Mouse (Mus musculus) kidney, postnatal 14 days (tissue): Measurements from ENCODE around the gene Mtcl1.

Experiments used
- DNase-seq: peaks from one replicate; pipeline ENCODE4 v3.0.0; 2022; ENCODE audit warnings: mixed read lengths

Gene Mtcl1

DNA sequence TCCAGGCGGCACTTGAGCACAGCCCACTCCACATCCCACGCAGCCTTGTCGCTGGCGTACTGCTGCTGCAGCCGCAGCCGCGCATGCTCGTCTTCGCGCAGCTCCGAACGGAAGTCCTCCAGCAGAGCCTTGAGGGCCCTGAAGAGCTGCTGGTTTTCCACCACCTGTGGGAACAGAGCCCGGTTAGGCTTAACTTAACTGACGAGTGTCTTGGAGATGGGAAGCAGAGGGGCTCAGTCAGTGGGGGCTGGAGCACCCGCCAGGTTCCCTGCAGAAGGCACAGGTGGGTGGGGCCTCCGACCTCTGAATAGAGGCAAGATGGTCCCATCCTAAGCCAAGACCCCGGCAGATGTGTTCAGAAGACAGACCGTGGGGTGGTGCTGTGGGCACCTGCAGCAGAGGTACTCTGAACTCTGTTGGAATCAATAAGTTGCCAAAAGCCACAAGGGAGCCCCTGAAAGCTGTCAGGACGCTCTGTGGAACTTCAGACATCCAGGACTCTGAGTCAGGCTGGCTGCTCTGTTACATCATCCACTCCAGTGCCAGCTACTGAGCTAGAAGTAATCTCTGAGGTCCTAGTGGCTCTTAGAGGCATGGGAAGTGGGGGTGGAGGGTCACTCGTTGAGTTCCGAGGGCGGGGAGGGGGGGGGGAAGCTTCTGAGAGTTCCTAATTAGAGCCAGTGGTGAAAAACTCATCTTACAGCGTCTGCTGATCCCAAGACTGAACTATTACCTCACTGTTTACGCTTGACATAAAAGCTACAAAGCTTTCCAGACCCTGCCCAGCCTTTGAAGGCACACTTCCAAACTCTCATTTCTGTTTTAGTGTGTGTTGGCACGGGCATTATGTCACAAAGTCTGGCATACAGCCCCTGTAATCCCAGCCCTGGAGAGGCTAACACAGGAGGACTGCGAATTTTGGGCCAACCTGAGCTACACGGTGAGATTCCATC, 91.2 kb downstream of the Mtcl1 start:
- no peak for DNase-seq

DNA sequence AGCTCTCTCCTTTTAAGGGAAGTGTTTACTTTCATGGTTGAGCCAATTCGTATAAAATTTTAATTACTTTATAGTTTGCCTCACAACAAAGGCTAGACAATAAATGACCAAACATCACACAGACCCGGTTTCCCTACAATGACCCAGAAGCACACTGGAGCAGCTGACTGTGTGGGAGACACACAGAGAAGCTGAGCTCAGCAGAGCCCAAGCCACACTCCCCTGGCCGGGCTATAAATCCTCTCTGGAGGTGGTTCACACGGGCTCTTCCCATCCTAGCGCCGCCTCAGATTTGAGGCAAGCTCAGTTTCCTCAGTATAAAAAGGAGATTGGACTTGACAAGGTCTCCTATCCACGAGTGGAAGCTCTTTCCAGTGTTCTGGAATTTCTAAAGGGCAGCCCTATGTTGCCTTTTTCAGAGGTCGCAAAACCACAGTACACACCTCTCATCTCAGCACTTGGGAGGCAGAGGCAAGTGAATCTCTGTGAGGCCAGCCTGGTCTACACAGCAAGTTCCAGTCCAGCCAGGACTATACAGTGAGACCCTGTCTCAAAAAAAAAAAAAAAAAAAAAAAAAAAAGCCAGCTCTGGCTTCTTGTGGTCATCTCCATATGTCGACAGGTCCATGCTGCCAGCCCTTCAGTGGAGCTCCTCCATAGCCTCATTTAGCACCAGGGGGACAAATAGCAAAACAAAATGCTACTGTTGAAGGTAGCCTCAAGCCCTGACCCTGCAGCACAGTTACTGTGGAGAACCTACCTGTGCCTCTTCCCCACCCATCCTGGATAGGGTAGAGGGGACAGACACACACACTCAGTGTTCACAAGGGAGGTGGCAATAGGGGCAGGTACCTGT, 92.2 kb downstream of the Mtcl1 start:
- DNase-seq: peak; percentile 28

DNA sequence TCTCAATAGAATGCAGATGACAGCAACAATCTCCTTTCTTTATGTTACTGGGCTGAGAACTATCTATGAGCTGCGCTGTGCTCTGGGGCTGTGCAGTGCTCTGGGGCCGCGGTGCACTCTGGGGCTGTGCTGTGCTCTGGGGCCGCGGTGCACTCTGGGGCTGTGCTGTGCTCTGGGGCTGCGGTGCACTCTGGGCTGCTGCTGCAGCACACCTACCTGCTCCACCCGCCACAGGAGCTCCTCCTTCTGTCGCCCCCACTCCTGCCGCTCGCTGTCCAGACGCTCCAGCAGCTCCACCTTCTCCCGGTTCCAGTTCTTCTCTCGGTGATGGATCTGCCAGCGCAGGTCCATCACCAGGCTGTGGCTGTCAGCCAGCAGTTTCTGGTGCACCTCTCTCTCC, 95.6 kb downstream of the Mtcl1 start:
- no peak for DNase-seq

DNA sequence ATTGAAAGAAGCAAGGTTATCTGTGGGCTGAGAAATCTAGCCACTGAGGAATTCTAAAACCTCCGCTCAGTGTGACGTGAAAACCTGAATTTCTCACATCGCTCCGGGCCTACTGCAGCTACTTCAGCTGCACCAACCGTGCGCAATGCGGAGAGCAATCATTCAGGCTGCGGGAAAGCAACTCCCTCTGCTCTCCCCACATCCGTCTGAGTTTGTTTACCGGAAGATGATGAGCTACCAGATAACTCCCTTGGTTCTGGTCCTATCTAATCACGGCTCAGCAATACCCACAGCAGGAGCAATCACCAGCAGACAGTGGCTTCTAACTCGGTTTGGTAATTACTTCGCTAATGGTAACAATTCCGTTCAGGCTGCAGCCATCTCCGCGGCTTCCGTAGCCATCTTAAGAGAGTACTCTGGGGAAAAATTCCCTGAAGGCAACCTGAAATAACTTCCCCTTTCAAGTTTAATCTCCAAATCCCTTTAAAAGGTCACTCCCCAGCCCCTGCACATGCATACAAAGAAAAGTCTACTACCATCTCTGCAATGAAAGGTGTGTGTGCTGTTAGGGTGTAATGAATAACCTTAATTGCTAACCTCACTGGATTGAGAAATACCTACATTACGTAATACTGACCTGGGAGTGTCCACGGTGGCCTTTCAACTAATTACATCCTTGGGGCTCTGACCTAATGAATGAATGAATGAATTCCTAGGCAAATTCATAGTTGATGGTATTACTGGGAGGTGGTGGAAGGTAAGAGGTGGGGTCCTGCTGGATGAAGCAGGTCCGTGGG, 96.5 kb downstream of the Mtcl1 start:
- DNase-seq: no peak

DNA sequence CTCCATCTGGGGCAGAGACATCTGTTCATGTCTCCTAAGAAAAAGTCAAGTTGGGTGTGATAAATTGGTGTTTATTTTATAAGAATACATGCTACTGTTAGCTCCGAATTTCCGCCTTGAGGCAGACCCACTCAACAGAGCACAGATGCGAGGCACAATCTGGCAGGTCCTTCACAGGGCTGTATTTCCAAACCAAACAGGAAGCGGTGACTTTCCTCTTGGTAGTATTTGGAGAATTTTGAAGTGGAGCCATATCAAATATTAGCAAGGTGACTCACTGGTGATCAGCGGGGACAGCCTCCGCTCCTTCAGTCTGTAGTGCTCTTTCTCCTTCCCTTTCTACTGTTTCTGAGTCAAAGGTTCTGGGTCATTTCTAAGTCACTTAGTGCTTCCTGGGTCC, 97.3 kb downstream of the Mtcl1 start:
- peak; percentile 25 for DNase-seq

DNA sequence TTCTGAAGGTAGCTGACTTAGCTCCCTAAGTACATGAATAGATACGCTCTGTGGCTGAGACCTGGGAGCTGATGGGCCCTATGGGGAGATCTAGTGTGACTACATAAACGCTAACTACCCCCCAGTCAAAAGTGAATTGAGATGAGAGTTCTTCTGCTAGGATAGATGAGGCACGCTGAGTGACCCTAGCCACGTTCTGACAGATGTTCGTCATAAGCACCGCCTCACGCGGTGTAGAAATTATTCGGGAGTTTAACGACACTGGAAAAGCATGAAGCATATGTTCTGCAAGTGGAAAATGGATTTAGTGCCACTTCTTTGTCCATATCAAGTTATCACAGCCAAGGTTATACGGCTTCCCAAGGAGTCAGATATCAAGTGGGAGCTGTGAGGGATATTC, 98.9 kb downstream of the Mtcl1 start:
- no peak for DNase-seq

DNA sequence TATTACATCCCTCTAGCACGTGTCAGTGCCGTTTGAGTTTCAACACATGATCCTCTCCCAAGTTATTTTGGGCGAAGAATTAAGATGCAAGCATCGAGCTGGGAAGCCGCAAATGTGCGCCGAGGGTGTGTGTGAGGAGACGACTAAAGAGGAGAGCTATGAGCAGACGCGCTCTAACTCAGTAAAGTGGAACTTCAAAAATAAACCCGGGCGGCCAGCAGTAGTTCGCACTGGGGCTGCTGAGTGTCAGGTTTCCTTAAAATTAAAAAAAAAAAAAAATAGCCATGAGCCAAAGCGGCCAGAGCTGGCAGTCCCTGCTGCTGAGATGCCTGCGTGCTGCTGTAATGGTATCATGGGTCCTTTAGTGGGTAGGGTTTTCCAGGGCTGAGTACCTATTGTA, 99.4 kb downstream of the Mtcl1 start:
- no peak for DNase-seq

DNA sequence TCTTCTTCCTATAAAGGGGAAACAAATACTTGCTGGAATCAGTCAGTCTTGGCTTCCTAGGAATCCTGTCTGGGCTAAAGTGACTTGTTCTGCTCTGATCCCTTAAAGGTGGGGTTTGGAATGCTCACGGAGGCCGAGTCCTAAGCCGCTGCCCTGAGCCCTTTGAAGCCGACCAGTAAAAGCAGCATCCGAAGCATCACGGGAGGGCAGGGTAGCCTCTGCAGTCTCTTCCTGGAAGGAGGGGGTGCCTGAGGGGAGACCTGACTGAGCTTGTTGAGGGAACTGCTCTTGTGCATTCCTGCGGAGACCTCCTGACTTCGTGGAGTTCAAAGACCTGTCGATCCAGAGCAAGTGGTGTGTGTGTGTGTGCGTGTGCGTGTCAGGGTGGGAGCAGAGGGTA, 103.2 kb downstream of the Mtcl1 start:
- DNase-seq: no peak

DNA sequence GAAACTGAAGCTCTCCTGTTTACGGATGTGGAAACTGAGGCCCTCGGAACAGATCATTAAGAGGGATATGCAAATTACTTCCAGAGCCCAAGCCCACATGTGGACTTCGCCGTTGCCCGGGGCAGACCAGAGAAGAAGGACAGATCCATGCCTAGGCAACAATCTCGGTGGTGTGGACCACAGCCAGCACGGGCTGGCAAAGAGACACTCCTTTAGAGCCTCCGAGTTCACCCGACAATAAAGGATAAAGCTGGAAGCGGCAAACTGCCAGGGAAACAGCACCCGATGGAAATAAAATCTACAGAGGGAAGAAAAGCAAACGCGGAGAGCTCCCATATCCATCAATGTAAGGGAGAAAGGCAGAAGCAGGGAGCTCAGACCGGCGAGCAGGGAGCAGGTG, 103.9 kb downstream of the Mtcl1 start:
- no peak for DNase-seq

DNA sequence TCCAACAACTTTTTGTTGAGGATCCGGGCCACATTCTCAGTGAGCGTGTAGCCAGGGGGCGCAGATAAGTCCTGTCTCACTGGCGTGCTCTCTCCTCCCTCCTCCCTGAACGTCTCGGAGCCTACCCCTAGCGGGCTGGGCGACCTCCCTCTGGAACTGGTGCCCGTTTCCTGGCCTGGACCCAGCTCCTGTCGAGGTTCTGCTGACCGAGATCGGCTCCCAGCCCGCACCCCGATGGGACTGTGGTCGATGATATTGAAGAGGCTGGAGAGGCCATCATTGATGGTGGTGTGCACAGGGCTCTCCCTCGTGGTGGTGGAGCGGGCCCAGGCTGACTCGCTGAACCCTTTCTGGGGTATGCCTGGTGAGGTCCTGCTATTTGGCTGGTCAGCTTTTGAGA, 106.6 kb downstream of the Mtcl1 start:
- DNase-seq: no peak

DNA sequence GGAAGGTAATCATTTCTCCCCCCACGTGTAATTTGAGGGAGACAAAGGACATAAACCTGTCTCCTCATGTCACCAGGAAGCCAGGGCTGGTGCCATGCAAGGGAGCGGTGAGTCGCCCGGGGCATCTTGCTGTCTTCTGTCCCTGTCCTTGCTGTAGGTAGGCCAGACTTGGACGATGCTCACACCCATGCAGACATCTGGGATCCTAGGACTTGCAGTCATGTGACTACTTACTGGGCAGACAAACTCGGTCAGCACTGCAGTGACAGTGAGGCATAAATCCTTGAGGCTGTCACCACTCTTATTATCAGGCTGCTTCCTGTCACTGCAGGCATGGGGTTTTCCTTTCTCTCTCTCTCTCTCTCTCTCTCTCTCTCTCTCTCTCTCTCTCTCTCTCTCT, 107.9 kb downstream of the Mtcl1 start:
- DNase-seq: no peak

DNA sequence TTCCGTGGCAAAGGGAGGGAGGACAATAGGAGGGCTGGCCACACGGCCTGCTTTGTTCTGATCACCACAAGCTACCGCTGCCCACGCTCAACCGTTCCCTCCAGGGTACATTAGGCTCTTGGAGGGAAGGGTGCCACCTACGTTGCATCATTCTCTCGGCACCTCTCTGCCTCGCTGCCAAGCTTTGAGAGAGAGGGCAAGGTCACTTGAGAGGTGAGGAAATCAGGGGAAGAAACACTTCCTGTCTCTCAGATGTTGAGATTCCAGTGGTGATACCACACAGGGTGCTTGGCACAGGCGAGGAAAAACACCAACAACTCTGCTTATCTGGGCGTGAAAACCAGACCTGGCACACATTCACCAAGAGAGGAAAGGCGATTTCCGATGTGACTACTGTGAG, 108.8 kb downstream of the Mtcl1 start:
- DNase-seq: no peak

DNA sequence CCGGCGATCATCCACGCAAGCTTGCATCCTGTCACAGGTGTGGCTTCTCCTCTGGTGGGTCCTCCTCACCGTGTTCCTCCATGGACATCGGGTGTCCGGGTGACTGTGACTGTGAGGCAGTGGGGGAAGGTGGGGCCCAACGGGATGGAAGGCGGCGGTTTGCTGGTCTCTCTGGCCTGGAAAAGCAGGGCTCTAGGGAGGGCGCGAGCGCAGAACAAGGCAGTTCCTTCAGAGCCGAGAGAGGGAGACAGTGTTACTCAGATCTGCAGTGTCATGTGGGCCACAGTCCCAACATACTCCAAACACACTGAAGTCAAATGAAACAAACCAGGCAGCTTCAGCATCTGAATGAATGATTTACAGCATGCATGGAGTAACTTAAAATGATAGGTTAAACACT, 111.6 kb downstream of the Mtcl1 start:
- no peak for DNase-seq

DNA sequence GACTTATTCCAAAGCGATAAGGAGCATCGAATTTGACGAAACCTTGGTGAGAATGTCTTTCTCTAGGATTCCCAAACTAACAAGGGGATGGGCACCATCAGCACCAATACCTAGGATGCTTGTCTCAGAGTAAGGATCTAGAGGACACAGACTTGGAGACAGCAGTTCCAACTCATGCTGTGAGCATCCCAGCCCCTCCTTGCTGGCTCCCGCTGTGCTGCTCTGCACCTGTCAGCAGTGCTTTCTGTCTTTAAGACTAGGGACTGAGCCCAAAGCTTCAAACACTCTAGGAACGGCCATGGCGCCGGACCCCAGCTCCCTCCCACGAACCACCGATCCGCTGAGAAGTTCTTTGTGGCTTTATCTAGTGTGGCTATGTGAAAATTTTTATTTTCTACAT, 114.0 kb downstream of the Mtcl1 start:
- no peak for DNase-seq

DNA sequence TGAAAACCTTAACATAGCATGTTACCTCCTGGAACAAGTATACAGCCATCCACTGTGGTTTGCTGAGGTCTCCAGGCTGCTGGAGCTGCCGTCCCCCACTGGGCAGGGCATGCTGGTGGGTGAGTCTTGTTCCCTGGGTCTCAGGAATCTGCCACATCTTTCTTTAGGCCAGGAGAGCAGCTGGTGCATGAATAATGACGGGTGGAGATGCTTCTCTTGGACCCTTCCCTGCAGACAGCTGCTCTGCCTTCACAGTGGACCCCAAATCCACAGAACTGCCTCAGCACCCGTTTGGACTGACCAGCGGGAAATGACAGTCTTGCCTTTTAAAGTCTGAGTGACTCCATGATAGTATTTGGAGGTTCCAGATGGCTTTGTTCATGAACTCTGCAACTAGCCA, 114.7 kb downstream of the Mtcl1 start:
- DNase-seq: no peak

DNA sequence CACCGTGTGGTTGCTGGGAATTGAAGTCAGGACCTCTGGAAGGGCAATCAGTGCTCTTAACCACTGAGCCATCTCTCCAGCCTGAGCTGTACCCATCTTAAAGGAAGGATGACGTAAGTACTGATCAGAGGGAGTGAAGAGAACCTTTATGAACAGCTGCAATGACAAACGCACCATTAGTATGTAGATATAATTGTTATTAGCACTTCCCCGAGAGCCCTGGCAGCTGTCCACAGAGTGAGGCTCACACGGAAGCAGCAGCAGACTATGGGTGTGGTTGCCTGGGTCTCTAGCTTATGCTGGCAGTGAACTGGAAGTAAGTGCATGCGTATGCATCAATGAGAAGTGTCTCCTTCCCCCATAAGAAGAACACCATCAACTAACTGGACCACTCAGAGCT, 118.3 kb downstream of the Mtcl1 start:
- no peak for DNase-seq

DNA sequence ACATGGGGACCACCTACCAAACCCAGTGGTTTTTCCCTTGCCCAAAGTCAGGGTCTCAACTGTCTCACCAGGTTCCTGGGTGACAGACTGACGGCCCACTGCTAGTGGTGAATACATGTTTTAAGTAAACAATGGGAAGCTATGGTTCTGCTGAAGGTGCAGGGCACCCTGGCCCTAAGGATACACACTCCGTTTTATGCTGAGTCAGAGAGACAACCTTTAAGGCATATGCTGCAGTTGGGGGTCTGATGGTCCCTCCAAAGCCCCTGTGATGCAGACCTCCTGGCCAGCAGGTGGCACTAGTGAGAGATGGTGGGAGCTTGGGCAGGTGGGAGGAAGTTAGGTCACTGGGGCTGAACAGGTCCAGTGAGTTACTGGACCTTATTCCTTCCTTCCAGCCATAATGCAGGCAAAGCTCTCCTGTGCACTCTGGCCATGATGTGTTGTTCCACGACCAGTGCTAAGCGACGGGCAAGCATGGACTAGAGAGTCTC, 123.0 kb downstream of the Mtcl1 start:
- no peak for DNase-seq

DNA sequence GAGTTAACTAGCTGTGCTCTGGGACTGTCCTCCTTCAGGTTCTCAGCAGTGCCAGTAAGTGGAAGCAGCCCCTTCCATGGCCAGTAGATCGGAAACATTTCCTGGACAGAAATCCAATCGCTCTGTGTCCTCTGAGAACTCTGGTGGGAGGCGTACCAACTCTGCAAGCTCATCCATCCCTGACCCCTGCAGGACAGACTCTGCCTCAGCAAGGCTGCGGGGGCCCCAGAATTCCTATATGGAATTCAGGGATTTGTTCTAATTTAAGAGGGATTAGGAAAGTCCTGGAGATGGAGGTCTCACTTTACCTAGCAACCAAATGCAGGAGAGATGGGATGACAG, 123.4 kb downstream of the Mtcl1 start:
- DNase-seq: no peak

DNA sequence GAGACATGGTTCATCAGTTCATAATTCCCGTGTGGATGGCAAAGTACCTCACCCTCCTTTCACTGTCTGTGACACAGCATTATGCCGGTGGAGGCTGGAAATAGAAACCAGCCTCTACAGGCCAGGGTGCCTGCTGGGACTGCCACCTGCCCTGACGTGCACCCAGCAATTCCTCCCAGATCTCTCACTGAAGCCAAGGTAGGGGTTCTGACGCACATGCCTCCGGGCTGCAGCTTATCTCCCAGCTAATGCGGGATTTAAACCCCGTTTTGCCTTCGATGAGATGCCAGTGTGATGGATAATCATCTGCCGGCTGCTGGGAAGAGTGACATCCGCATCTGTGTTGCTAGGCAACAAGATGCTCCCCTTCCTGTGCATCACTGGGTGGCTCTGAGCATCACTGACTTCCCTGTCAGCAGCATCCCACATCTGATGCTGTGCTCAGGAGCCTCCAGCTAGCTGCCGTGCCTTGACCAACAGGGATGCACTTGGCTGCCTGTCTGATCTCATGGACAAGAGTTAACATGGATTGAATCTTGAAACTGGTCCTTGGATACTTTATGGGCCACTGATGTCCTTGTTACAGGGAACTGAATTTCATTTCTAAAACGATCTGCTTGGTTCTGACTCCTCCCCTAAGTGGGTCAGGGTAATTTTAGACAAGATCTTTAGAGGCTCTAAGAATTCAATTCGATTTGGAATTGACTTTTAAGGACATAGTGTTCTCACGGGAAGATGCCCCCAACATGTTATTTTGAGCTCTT, 123.9 kb downstream of the Mtcl1 start:
- DNase-seq: no peak

DNA sequence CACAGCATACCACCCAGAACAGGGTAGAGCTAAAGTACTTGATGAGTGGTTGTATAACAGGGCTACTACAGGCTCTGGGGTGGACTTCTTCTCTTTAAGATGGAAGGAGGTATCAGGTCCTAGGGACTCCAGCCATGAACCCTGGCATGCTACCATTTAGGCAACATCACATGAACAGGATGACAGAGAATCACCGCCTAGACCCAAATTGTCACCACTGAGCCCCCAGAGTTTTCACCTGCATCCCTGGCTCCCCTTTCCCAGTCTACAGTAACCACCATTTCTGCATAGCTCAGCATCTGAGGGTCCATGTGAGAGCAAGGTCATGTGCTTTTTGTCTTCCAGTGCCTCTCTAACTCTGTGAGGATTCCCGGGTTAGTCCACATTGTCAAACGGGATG, 124.7 kb downstream of the Mtcl1 start:
- DNase-seq: no peak

DNA sequence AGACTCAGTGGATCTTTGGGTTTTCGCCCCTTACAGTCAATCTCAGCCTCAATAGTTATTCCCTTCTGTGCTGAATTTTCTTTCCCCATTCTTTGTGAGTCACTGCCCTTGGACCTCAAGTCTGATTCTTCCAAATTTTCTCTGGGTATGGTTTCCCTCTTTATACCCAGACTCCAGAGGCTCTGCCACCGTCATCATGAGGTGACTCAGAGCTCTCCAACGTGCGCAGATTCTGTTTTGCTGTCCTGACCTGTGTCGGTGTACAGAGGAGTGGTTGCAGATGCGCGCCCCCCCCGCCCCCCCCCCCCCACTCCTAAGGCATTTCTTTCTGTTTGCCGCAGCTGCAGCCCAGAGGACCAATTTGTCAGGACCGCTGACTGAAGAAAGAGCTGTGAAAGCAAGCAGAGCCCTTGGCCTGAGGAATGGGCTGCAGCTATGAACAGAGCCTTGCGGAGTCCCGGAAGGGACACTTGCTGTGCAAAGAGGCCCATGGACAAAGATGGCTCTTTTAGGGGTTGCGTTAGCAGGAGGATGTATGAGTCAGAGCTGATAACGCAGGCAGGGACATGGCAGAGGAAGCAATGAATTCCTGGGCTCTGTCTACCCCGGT, 126.8 kb downstream of the Mtcl1 start:
- DNase-seq: no peak

DNA sequence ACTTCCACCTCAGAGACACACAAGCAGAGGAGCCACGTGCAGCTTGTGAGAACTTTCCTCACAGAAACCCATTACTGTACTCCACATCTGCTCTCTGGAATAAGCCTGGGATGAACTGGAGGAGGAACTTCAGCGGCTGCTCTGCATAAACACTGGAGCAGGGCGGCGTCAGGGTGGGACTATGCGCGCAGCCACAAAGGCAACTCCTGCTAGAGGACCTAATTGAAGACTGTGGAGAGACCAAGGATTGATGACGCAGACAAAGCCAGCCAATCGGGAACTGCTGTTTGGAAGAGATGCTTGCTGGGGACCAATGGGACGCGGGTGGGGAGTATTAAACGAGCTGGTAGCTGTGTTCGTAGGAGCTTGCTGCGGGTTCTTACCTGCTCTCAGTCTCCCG, 127.6 kb downstream of the Mtcl1 start:
- DNase-seq: no peak
